Mouse (Mus musculus) forebrain, embryonic 12.5 days (tissue): Measurements from ENCODE around the gene Gm3646. TPM values are rescaled to one million over a fixed set of nuclear protein-coding genes. Genes with fewer than 3 reads are reported as not detected.

ENCODE experiments used
- ATAC-seq: fragments of 200-750 bp; cut with Nextera tagmentation; 2 replicates; pipeline ENCODE4 v1.8.0; 2017; ENCODE audit warnings: moderate TSS enrichment; ENCODE audit not compliant: low FRiP score
- H3K27ac ChIP-seq: fragments of 300-500 bp; sonication (generic); 2 replicates; pipeline ENCODE4 v1.5.1; 2016; ENCODE audit warnings: mild to moderate bottlenecking
- H3K27me3 ChIP-seq: fragments of 300-500 bp; sonication (generic); 2 replicates; pipeline ENCODE4 v1.6.1; 2016; ENCODE audit warnings: mild to moderate bottlenecking
- H3K36me3 ChIP-seq: fragments of 300-500 bp; sonication (generic); replicated peaks from 2 replicates; pipeline ENCODE4 v1.6.1; 2016; ENCODE audit warnings: mild to moderate bottlenecking
- H3K4me1 ChIP-seq: fragments of 300-500 bp; sonication (generic); 2 replicates; pipeline ENCODE4 v1.6.1; 2016
- H3K4me2 ChIP-seq: fragments of 300-500 bp; sonication (generic); 2 replicates; pipeline ENCODE4 v1.6.1; 2016; ENCODE audit warnings: mild to moderate bottlenecking, moderate library complexity
- H3K4me3 ChIP-seq: fragments of 300-500 bp; sonication (generic); replicated peaks from 2 replicates; pipeline ENCODE4 v1.5.1; 2016; ENCODE audit warnings: mild to moderate bottlenecking
- H3K9ac ChIP-seq: fragments of 300-500 bp; sonication (generic); 2 replicates; pipeline ENCODE4 v1.6.1; 2016; ENCODE audit warnings: mild to moderate bottlenecking
- H3K9me3 ChIP-seq: fragments of 300-500 bp; sonication (generic); 2 replicates; pipeline ENCODE4 v1.6.1; 2016
- WGBS: fragments of 180-500 bp; shearing (Covaris S2); methylation state at CpG from one replicate; pipeline ENCODE4 v1.1.7; 2016; 5-methylcytosine and 5-hydroxymethylcytosine counted together
- polyA plus RNA-seq: library from polyadenylated mRNA; unstranded; fragments of >200 nt; fragmentation: Nextera tagmentation; extraction: Ambion mirVana; gene quantifications from 2 replicates; pipeline ENCODE4 v1.2.1, GENCODE M21; 2016

The Gm3646 gene
- polyA plus RNA-seq, 1 experiment from 2014 or later = not detected

DNA sequence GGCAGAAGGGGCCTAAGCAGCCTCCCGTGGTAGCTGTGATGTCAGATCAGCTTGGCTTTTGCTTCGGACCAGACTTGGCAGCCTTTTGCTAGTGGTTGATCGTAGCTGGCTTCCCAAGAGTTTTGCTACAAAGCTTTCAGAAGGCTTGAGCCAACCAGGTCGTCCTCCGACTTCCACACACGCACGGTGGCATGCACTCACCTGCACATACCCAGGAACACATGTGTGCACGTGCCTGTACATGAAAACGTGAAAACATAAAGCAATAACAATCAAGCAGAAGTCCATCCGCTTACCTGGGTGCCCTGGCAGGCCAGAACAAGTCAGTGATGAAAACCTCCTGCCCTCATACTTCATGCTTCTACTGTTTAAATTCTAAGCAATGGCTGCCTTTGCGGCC, 48.2 kb downstream of the Gm3646 start:
- Histone ChIP-seq H3K4me2 (no peak overlapping the region), H3K27ac (no peak overlapping the region), H3K9me3 (no peaks in the 10 kb centered on the region), H3K9ac (no peak overlapping the region), H3K4me1 (peaks cover 10% of the 10 kb centered on the region), H3K4me3 (no peak overlapping the region), H3K36me3 (no peaks in the 10 kb centered on the region), H3K27me3 (no peaks in the 10 kb centered on the region)
- WGBS = 83% methylated on average over 11 of the region's 11 CpGs
- no peak for ATAC-seq

- Histone ChIP-seq H3K4me3 (no peak overlapping the region), H3K27ac (no peak overlapping the region), H3K4me2 (no peak overlapping the region), H3K27me3 (no peaks in the 10 kb centered on the region), H3K36me3 (no peaks in the 10 kb centered on the region), H3K9ac (no peak overlapping the region), H3K4me1 (peaks cover 5% of the 10 kb centered on the region), H3K9me3 (no peaks in the 10 kb centered on the region)
- 88% methylated on average over 13 of the region's 13 CpGs for WGBS
- ATAC-seq = no peak
Measured at GRCm38 (mm10) chr1:39754224-39754957, 50.7 kb downstream of the Gm3646 start.

Other genes starting within 250 kb of the Gm3646 start
- 24.7 and 30.5 TPM in 2 replicates for gene Rnf149, start 227.9 kb downstream of the Gm3646 start, polyA plus RNA-seq
- gene Creg2, start 153.9 kb downstream of the Gm3646 start, polyA plus RNA-seq = 0.22 and 0.38 TPM in 2 replicates
- not detected in 2 replicates for gene Rfx8, start 84.3 kb downstream of the Gm3646 start, polyA plus RNA-seq
- gene Map4k4, start 95.6 kb upstream of the Gm3646 start, polyA plus RNA-seq = 55.9 and 73.9 TPM in 2 replicates